Mouse (Mus musculus): Measurements from ENCODE around the gene Hps6. TPM values are rescaled to one million over a fixed set of nuclear protein-coding genes. Genes with fewer than 3 reads are reported as not detected.

The Hps6 gene
- polyA plus RNA-seq, 1 experiment from 2014 or later: 3.0 TPM

- no peak overlapping the region for H3K27ac ChIP-seq (ENCODE audit: low read depth, low read length)
- H3K27me3 ChIP-seq (ENCODE audit: control insufficient read depth, insufficient read depth, low read length): no peaks in the 10 kb centered on the region
- 88% methylated on average over 26 of the region's 26 CpGs for WGBS (ENCODE audit: insufficient replicate concordance)
- peaks cover 10% of the 10 kb centered on the region for H3K4me1 ChIP-seq (ENCODE audit: control insufficient read depth, insufficient read depth, low read length)
- H3K4me2 ChIP-seq: no peak overlapping the region
- H3K4me3 ChIP-seq (ENCODE audit: low read depth, low read length): no peak overlapping the region
- H3K9ac ChIP-seq (ENCODE audit: low read depth, low read length): no peak overlapping the region
- peaks cover 47% of the 10 kb centered on the region for H3K36me3 ChIP-seq (ENCODE audit: control insufficient read depth, insufficient read depth, low read length)
- H3K9me3 ChIP-seq (replicated peaks; ENCODE audit: control insufficient read depth, low read length): no peaks in the 10 kb centered on the region
- ATAC-seq (replicated peaks; ENCODE audit: insufficient number of reproducible peaks, low FRiP score, low TSS enrichment): 0 out of 2 replicates have a peak, but pooled peaks have one; percentile 7
Measured at GRCm38 (mm10) chr19:46032731-46033510, 29.6 kb downstream of the Hps6 start.

GRCm38 (mm10) chr19:46033911-46034310, 30.6 kb downstream of the Hps6 start:
- H3K4me1 ChIP-seq (ENCODE audit: control insufficient read depth, insufficient read depth, low read length): peaks cover 19% of the 10 kb centered on the region
- no peaks in the 10 kb centered on the region for H3K27me3 ChIP-seq (ENCODE audit: control insufficient read depth, insufficient read depth, low read length)
- peaks cover 47% of the 10 kb centered on the region for H3K36me3 ChIP-seq (ENCODE audit: control insufficient read depth, insufficient read depth, low read length)
- no peak overlapping the region for H3K4me3 ChIP-seq (ENCODE audit: low read depth, low read length)
- no peak overlapping the region for H3K9ac ChIP-seq (ENCODE audit: low read depth, low read length)
- H3K4me2 ChIP-seq: no peak overlapping the region
- WGBS (ENCODE audit: insufficient replicate concordance): 96% methylated on average over 11 of the region's 11 CpGs
- ATAC-seq (replicated peaks; ENCODE audit: insufficient number of reproducible peaks, low FRiP score, low TSS enrichment): no peak
- H3K9me3 ChIP-seq (replicated peaks; ENCODE audit: control insufficient read depth, low read length): no peaks in the 10 kb centered on the region
- H3K27ac ChIP-seq (ENCODE audit: low read depth, low read length): no peak overlapping the region

DNA sequence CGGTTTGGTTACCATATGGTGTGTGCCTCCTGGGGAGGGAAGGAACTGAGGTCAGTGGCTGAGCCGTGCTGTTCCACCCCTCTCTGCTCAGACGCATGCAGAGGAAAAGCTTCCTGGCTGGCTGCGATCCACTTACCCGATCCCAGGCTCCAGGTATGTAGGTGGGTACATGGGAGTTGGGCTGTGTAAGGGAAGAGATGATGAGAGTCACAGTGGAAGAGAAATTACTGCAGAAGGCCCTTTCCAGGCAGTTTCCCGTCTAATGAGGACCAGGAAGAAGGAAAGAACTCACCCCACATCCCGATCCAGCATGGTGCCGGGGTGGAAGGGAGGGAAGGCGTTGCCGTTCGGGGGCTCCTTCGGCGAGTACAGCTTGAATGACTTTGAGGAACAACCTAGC, 32.7 kb downstream of the Hps6 start:
- Histone ChIP-seq H3K36me3 (ENCODE audit: control insufficient read depth, insufficient read depth, low read length) (peaks cover 44% of the 10 kb centered on the region), H3K4me2 (no peak overlapping the region), H3K4me3 (ENCODE audit: low read depth, low read length) (no peak overlapping the region), H3K27me3 (ENCODE audit: control insufficient read depth, insufficient read depth, low read length) (no peaks in the 10 kb centered on the region), H3K9ac (ENCODE audit: low read depth, low read length) (no peak overlapping the region), H3K9me3 (replicated peaks; ENCODE audit: control insufficient read depth, low read length) (no peaks in the 10 kb centered on the region), H3K27ac (ENCODE audit: low read depth, low read length) (no peak overlapping the region), H3K4me1 (ENCODE audit: control insufficient read depth, insufficient read depth, low read length) (peaks cover 32% of the 10 kb centered on the region)
- ATAC-seq (replicated peaks; ENCODE audit: insufficient number of reproducible peaks, low FRiP score, low TSS enrichment): no peak
- WGBS (ENCODE audit: insufficient replicate concordance): 87% methylated on average over 13 of the region's 13 CpGs

- H3K9me3 ChIP-seq (replicated peaks; ENCODE audit: control insufficient read depth, low read length): no peaks in the 10 kb centered on the region
- peaks cover 42% of the 10 kb centered on the region for H3K36me3 ChIP-seq (ENCODE audit: control insufficient read depth, insufficient read depth, low read length)
- peak overlapping the region; percentile 79 for H3K4me3 ChIP-seq (ENCODE audit: low read depth, low read length)
- WGBS (ENCODE audit: insufficient replicate concordance): 65% methylated on average over 13 of the region's 13 CpGs
- no peaks in the 10 kb centered on the region for H3K27me3 ChIP-seq (ENCODE audit: control insufficient read depth, insufficient read depth, low read length)
- no peak for ATAC-seq (replicated peaks; ENCODE audit: insufficient number of reproducible peaks, low FRiP score, low TSS enrichment)
- 0 out of 2 replicates have a peak overlapping the region, but pooled peaks have one; percentile 96 for H3K27ac ChIP-seq (ENCODE audit: low read depth, low read length)
- H3K4me2 ChIP-seq: peak overlapping the region; percentile 84
- H3K4me1 ChIP-seq (ENCODE audit: control insufficient read depth, insufficient read depth, low read length): peaks cover 39% of the 10 kb centered on the region
- peak overlapping the region; percentile 89 for H3K9ac ChIP-seq (ENCODE audit: low read depth, low read length)
Measured at GRCm38 (mm10) chr19:46036477-46037242, 33.4 kb downstream of the Hps6 start.

- H3K36me3 ChIP-seq (ENCODE audit: control insufficient read depth, insufficient read depth, low read length): peaks cover 37% of the 10 kb centered on the region
- peak overlapping the region; percentile 84 for H3K4me2 ChIP-seq
- no peaks in the 10 kb centered on the region for H3K27me3 ChIP-seq (ENCODE audit: control insufficient read depth, insufficient read depth, low read length)
- WGBS (ENCODE audit: insufficient replicate concordance): 14% methylated on average over 6 of the region's 6 CpGs
- peaks cover 46% of the 10 kb centered on the region for H3K4me1 ChIP-seq (ENCODE audit: control insufficient read depth, insufficient read depth, low read length)
- H3K9me3 ChIP-seq (replicated peaks; ENCODE audit: control insufficient read depth, low read length): no peaks in the 10 kb centered on the region
- peak overlapping the region; percentile 89 for H3K9ac ChIP-seq (ENCODE audit: low read depth, low read length)
- peak overlapping the region; percentile 96 for H3K27ac ChIP-seq (ENCODE audit: low read depth, low read length)
- peak overlapping the region; percentile 79 for H3K4me3 ChIP-seq (ENCODE audit: low read depth, low read length)
- ATAC-seq (replicated peaks; ENCODE audit: insufficient number of reproducible peaks, low FRiP score, low TSS enrichment): peak; percentile 33; the same call in 1 of the 2 replicates
Measured at GRCm38 (mm10) chr19:46037243-46037924, 34.1 kb downstream of the Hps6 start.

- Histone ChIP-seq H3K9ac (ENCODE audit: low read depth, low read length) (peak overlapping the region; percentile 89), H3K27ac (ENCODE audit: low read depth, low read length) (peak overlapping the region; percentile 96), H3K4me2 (peak overlapping the region; percentile 84), H3K36me3 (ENCODE audit: control insufficient read depth, insufficient read depth, low read length) (peaks cover 30% of the 10 kb centered on the region), H3K4me3 (ENCODE audit: low read depth, low read length) (peak overlapping the region; percentile 79), H3K27me3 (ENCODE audit: control insufficient read depth, insufficient read depth, low read length) (no peaks in the 10 kb centered on the region), H3K4me1 (ENCODE audit: control insufficient read depth, insufficient read depth, low read length) (peaks cover 54% of the 10 kb centered on the region), H3K9me3 (replicated peaks; ENCODE audit: control insufficient read depth, low read length) (no peaks in the 10 kb centered on the region)
- WGBS (ENCODE audit: insufficient replicate concordance): 24% methylated on average over 13 of the region's 13 CpGs
- no peak for ATAC-seq (replicated peaks; ENCODE audit: insufficient number of reproducible peaks, low FRiP score, low TSS enrichment)
Measured at GRCm38 (mm10) chr19:46037925-46038850, 34.9 kb downstream of the Hps6 start.

GRCm38 (mm10) chr19:46038851-46039260, 35.5 kb downstream of the Hps6 start:
- H3K4me3 ChIP-seq (ENCODE audit: low read depth, low read length): peak overlapping the region; percentile 79
- no peak for ATAC-seq (replicated peaks; ENCODE audit: insufficient number of reproducible peaks, low FRiP score, low TSS enrichment)
- peak overlapping the region; percentile 89 for H3K9ac ChIP-seq (ENCODE audit: low read depth, low read length)
- H3K27me3 ChIP-seq (ENCODE audit: control insufficient read depth, insufficient read depth, low read length): no peaks in the 10 kb centered on the region
- WGBS (ENCODE audit: insufficient replicate concordance): 3% methylated on average over 12 of the region's 17 CpGs
- peak overlapping the region; percentile 96 for H3K27ac ChIP-seq (ENCODE audit: low read depth, low read length)
- H3K4me1 ChIP-seq (ENCODE audit: control insufficient read depth, insufficient read depth, low read length): peaks cover 61% of the 10 kb centered on the region
- no peaks in the 10 kb centered on the region for H3K9me3 ChIP-seq (replicated peaks; ENCODE audit: control insufficient read depth, low read length)
- peaks cover 23% of the 10 kb centered on the region for H3K36me3 ChIP-seq (ENCODE audit: control insufficient read depth, insufficient read depth, low read length)
- peak overlapping the region; percentile 84 for H3K4me2 ChIP-seq

Data from heart, embryonic 11.5 days (tissue).